Mouse (Mus musculus) testis, adult 2 months (tissue): ENCODE data around the gene Arl4c.

Source experiments
- CTCF ChIP-seq: fragments of 200-500 bp; IDR thresholded peaks from 2 replicates; pipeline ENCODE4 v1.5.1; 2012; ENCODE audit warnings: low read depth, mild to moderate bottlenecking, inconsistent platforms, low read length, moderate library complexity; ENCODE audit not compliant: control insufficient read depth, insufficient read depth, insufficient replicate concordance
- POLR2A ChIP-seq: fragments of 200-500 bp; IDR thresholded peaks from 2 replicates; pipeline ENCODE4 v1.6.1; 2012; ENCODE audit warnings: low read depth, mild to moderate bottlenecking, inconsistent platforms, low read length, moderate library complexity; ENCODE audit not compliant: control insufficient read depth

DNA sequence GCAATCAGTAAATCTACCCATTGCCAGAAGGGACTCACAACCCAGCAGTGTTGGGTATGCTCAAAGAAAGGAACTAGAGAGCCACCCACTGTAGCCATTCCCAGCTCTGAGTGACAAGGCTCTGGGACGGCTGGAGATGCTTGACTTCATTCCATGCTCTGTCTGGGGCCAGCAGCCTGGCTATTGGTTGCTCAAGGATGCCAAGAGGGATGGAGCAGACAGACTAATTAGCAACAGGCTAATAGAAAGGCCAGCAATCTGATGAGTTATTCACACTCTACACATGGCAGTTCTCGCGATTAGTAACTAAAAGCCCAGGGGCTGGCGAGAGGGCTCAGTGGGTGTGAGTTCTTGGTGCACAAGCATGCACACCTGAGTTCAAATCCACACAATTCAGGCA lies 5.6 kb downstream of the Arl4c start:
- TF ChIP-seq POLR2A, result no peak
- no peak for TF ChIP-seq CTCF
